Mouse (Mus musculus) natural killer cell, adult 2 months (primary cell): ENCODE data around the gene Rbsn.

Experiments used
- DNase-seq, 2 experiments: peaks; one replicate each; pipeline ENCODE4 v3.0.0; 2022; ENCODE audit warnings: low spot score in 2 of 2

Rbsn gene

GRCm38 (mm10) chr6:92176450-92176849, 38.3 kb downstream of the Rbsn start:
- no peak for DNase-seq

GRCm38 (mm10) chr6:92162724-92163123, 52.0 kb downstream of the Rbsn start:
- no peak for DNase-seq

GRCm38 (mm10) chr6:92158801-92159200, 55.9 kb downstream of the Rbsn start:
- no peak for DNase-seq

GRCm38 (mm10) chr6:92153774-92154173, 61.0 kb downstream of the Rbsn start:
- no peak for DNase-seq

GRCm38 (mm10) chr6:92145881-92146280, 68.8 kb downstream of the Rbsn start:
- DNase-seq: no peak
